Mouse (Mus musculus): ENCODE results near the gene Hspb1. TPM values are rescaled to one million over a fixed set of nuclear protein-coding genes. Genes with fewer than 3 reads are reported as not detected.

Hspb1 gene
- polyA plus RNA-seq, 1 experiment from 2014 or later, result 863 TPM

DNA sequence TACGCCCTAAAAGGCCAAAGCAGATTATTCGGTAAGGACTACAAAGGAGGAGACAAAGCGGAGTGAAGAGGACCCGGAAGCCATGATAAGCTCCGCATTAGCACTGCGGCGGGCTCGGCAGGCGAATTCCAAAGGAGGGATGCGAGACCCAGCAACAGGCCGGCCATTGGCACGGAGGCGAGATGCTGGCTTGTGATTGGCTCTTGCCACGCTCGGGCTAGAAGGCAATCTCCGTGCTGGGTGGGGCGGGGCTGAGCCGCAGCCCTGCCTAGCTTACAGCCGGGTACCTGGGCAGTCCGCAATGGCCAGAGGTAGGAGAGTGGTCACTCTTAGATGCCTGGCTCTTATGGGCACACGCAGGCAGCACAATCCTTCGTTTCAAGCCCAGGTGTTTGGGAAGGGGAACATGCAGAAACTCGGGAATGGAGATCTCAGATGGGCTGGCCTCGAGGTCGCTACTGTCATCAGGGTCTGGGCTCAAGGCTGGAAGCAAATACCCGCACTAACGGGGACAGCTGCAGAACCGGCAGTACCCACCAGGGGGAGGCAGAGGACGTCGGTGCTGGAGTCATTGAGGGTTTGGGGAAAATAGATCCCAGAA is 15.9 kb downstream of the Hspb1 start:
- ATAC-seq (ENCODE audit: extremely low read depth, insufficient number of reproducible peaks, low FRiP score, low TSS enrichment), result peak; percentile 89
- peak overlapping the region; percentile 72 for H3K4me2 ChIP-seq
- H3K4me1 ChIP-seq, result peaks cover 48% of the 10 kb centered on the region
- H3K36me3 ChIP-seq, result peaks cover 29% of the 10 kb centered on the region
- H3K9me3 ChIP-seq, result no peaks in the 10 kb centered on the region
- H3K9ac ChIP-seq, result peak overlapping the region; percentile 71
- peak overlapping the region; percentile 68 for H3K27ac ChIP-seq (replicated peaks)
- H3K4me3 ChIP-seq, result peak overlapping the region; percentile 49
- under 1% methylated on average over 30 of the region's 30 CpGs for WGBS
- H3K27me3 ChIP-seq (replicated peaks), result no peaks in the 10 kb centered on the region

DNA sequence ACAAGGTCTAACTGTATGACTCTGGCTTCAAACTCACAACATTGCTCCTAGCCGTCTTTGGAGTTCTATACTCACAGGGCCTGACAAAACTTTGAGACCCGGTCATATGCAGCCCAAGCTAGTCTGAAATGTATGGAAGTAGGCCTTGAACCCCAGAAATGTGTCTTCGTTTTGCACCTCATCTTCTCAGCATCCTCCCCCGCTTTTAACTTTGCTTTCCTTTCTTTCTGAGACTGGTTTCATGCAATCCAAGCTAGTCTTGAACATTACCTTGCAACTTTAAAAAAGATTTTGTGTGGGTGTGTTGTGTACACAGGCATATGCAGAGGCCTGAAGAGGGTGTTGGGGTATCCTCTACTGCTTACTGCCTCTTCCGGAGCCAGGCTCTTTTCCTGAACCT is 16.5 kb downstream of the Hspb1 start:
- H3K27me3 ChIP-seq (replicated peaks), result no peaks in the 10 kb centered on the region
- H3K36me3 ChIP-seq, result peaks cover 35% of the 10 kb centered on the region
- H3K4me1 ChIP-seq, result peaks cover 53% of the 10 kb centered on the region
- H3K9me3 ChIP-seq, result no peaks in the 10 kb centered on the region
- peak overlapping the region; percentile 68 for H3K27ac ChIP-seq (replicated peaks)
- peak overlapping the region; percentile 49; the same call in 1 of the 2 replicates for H3K4me3 ChIP-seq
- H3K4me2 ChIP-seq, result peak overlapping the region; percentile 72
- 59% methylated on average over 5 of the region's 5 CpGs for WGBS
- H3K9ac ChIP-seq, result peak overlapping the region; percentile 71; the same call in 1 of the 2 replicates
- no peak for ATAC-seq (ENCODE audit: extremely low read depth, insufficient number of reproducible peaks, low FRiP score, low TSS enrichment)

- no peak for ATAC-seq (ENCODE audit: extremely low read depth, insufficient number of reproducible peaks, low FRiP score, low TSS enrichment)
- WGBS, result 51% methylated on average over 8 of the region's 8 CpGs
- Histone ChIP-seq H3K4me3 (no peak overlapping the region), H3K9me3 (no peaks in the 10 kb centered on the region), H3K36me3 (peaks cover 48% of the 10 kb centered on the region), H3K4me1 (peaks cover 55% of the 10 kb centered on the region), H3K4me2 (no peak overlapping the region), H3K27ac (replicated peaks) (peak overlapping the region; percentile 61), H3K27me3 (replicated peaks) (no peaks in the 10 kb centered on the region), H3K9ac (0 out of 2 replicates have a peak overlapping the region, but pooled peaks have one; percentile 33)
These were observed 17.9 kb downstream of the Hspb1 start for GRCm38 (mm10) chr5:135905320-135906225.

- 0 out of 2 replicates have a peak overlapping the region, but pooled peaks have one; percentile 12 for H3K27ac ChIP-seq (replicated peaks)
- H3K4me3 ChIP-seq, result no peak overlapping the region
- ATAC-seq (ENCODE audit: extremely low read depth, insufficient number of reproducible peaks, low FRiP score, low TSS enrichment), result no peak
- H3K27me3 ChIP-seq (replicated peaks), result no peaks in the 10 kb centered on the region
- peaks cover 58% of the 10 kb centered on the region for H3K4me1 ChIP-seq
- H3K9me3 ChIP-seq, result no peaks in the 10 kb centered on the region
- no peak overlapping the region for H3K9ac ChIP-seq
- H3K4me2 ChIP-seq, result no peak overlapping the region
- H3K36me3 ChIP-seq, result peaks cover 61% of the 10 kb centered on the region
- 79% methylated on average over 4 of the region's 4 CpGs for WGBS
These were observed 19.1 kb downstream of the Hspb1 start for GRCm38 (mm10) chr5:135906846-135907245.

GRCm38 (mm10) chr5:135907256-135907655 is 19.5 kb downstream of the Hspb1 start:
- H3K27ac ChIP-seq (replicated peaks), result 0 out of 2 replicates have a peak overlapping the region, but pooled peaks have one; percentile 12
- no peak overlapping the region for H3K4me3 ChIP-seq
- WGBS, result 76% methylated on average over 13 of the region's 13 CpGs
- H3K27me3 ChIP-seq (replicated peaks), result no peaks in the 10 kb centered on the region
- no peak overlapping the region for H3K4me2 ChIP-seq
- H3K9me3 ChIP-seq, result no peaks in the 10 kb centered on the region
- H3K4me1 ChIP-seq, result peaks cover 62% of the 10 kb centered on the region
- peaks cover 65% of the 10 kb centered on the region for H3K36me3 ChIP-seq
- no peak overlapping the region for H3K9ac ChIP-seq
- no peak for ATAC-seq (ENCODE audit: extremely low read depth, insufficient number of reproducible peaks, low FRiP score, low TSS enrichment)

DNA sequence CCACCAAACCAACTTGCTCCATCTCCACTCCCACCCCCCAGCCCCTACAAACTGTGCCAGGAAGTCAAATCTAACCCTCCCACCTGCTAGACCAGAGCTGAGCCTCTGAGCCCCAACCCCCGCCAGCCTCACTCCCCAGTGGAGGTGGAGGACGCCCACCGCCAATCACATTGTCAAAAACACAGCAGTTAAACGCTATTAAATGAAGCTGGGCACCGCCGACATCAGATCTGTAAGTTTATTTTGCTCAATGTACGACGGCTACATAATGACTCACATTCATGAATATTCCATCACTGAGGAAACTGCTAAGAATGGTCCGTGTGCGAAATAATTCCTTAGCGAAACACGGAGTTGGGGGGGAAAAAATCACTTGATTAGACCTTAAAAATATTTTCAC is 20.5 kb downstream of the Hspb1 start:
- 80% methylated on average over 12 of the region's 12 CpGs for WGBS

GRCm38 (mm10) chr5:135908989-135909388 is 21.3 kb downstream of the Hspb1 start:
- Histone ChIP-seq H3K27ac (replicated peaks) (no peak overlapping the region), H3K27me3 (replicated peaks) (no peaks in the 10 kb centered on the region), H3K4me3 (no peak overlapping the region), H3K4me1 (peaks cover 74% of the 10 kb centered on the region), H3K36me3 (peaks cover 80% of the 10 kb centered on the region), H3K9ac (no peak overlapping the region; the same call in 1 of the 2 replicates), H3K9me3 (no peaks in the 10 kb centered on the region), H3K4me2 (no peak overlapping the region)
- ATAC-seq (ENCODE audit: extremely low read depth, insufficient number of reproducible peaks, low FRiP score, low TSS enrichment), result no peak
- 93% methylated on average over 16 of the region's 16 CpGs for WGBS

More for the DNA sequence above, 20.5 kb downstream of the Hspb1 start:
- H3K27ac ChIP-seq (replicated peaks), result no peak overlapping the region
- H3K4me2 ChIP-seq, result no peak overlapping the region
- ATAC-seq (ENCODE audit: extremely low read depth, insufficient number of reproducible peaks, low FRiP score, low TSS enrichment), result no peak
- H3K4me3 ChIP-seq, result no peak overlapping the region
- H3K9me3 ChIP-seq, result no peaks in the 10 kb centered on the region
- H3K27me3 ChIP-seq (replicated peaks), result no peaks in the 10 kb centered on the region
- H3K9ac ChIP-seq, result no peak overlapping the region
- peaks cover 68% of the 10 kb centered on the region for H3K4me1 ChIP-seq
- peaks cover 72% of the 10 kb centered on the region for H3K36me3 ChIP-seq

DNA sequence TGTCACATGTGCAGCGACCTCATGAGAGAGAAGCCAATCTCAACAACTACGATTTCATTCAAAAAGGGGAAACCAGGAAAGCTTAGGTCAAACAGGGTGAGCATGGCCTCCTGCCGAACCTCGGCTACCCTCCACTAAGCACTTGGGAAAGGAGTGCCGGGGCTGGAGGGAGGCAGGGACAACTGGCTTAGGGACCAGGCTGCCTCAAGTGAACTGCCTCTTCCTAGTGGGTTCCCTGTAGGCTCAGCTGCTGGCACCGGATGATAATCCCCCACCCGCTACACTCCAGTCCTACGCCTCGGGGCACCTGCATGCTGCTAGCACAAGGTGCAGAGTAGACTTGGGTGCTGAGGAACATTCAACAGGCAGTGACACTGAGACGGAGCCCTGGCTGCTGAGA is 21.9 kb downstream of the Hspb1 start:
- H3K4me1 ChIP-seq, result peaks cover 74% of the 10 kb centered on the region
- H3K36me3 ChIP-seq, result peaks cover 78% of the 10 kb centered on the region
- no peaks in the 10 kb centered on the region for H3K27me3 ChIP-seq (replicated peaks)
- ATAC-seq (ENCODE audit: extremely low read depth, insufficient number of reproducible peaks, low FRiP score, low TSS enrichment), result no peak
- no peak overlapping the region for H3K27ac ChIP-seq (replicated peaks)
- H3K9me3 ChIP-seq, result no peaks in the 10 kb centered on the region
- no peak overlapping the region for H3K4me2 ChIP-seq
- H3K9ac ChIP-seq, result no peak overlapping the region
- 80% methylated on average over 10 of the region's 10 CpGs for WGBS
- H3K4me3 ChIP-seq, result no peak overlapping the region

GRCm38 (mm10) chr5:135910813-135911212 is 23.1 kb downstream of the Hspb1 start:
- Histone ChIP-seq H3K9ac (no peak overlapping the region), H3K4me2 (no peak overlapping the region), H3K36me3 (peaks cover 79% of the 10 kb centered on the region), H3K27me3 (replicated peaks) (no peaks in the 10 kb centered on the region), H3K9me3 (no peaks in the 10 kb centered on the region), H3K27ac (replicated peaks) (no peak overlapping the region), H3K4me3 (no peak overlapping the region), H3K4me1 (peaks cover 75% of the 10 kb centered on the region)
- ATAC-seq (ENCODE audit: extremely low read depth, insufficient number of reproducible peaks, low FRiP score, low TSS enrichment), result no peak
- WGBS, result 88% methylated on average over 25 of the region's 25 CpGs

DNA sequence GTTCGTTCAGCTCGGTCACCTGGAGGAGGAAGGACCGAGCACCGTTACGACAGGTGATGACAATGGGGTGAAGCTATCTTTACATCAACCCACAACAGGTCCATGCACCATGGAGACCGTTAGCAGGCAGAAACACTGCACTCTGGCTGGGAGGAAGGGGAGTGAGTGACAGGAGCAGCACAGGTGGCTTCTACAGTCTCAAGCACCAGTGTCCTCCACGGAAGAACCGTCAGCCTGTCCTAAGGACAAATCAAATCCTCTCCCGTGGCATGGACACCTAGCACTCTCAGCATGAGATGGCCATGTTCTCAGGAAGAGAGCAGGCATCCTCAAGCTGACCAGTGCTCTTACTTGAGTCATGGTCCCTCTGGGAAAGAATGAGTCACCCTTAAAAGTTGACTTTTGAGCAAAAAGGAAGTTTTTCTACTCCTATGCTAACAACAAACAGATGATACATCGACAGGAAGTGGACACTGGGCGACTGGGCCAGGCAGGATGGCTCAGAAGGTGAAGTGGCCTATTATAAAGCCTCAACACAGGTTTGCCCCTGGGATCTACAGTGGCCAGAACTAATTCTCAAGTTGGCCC is 24.0 kb downstream of the Hspb1 start:
- peaks cover 75% of the 10 kb centered on the region for H3K4me1 ChIP-seq
- H3K9ac ChIP-seq, result no peak overlapping the region
- no peak overlapping the region for H3K27ac ChIP-seq (replicated peaks)
- no peaks in the 10 kb centered on the region for H3K27me3 ChIP-seq (replicated peaks)
- peaks cover 84% of the 10 kb centered on the region for H3K36me3 ChIP-seq
- 79% methylated on average over 11 of the region's 11 CpGs for WGBS
- no peak overlapping the region for H3K4me3 ChIP-seq
- no peaks in the 10 kb centered on the region for H3K9me3 ChIP-seq
- ATAC-seq (ENCODE audit: extremely low read depth, insufficient number of reproducible peaks, low FRiP score, low TSS enrichment), result no peak
- H3K4me2 ChIP-seq, result no peak overlapping the region

- Histone ChIP-seq H3K9me3 (no peaks in the 10 kb centered on the region), H3K4me2 (no peak overlapping the region), H3K27ac (replicated peaks) (peak overlapping the region; percentile 98), H3K27me3 (replicated peaks) (no peaks in the 10 kb centered on the region), H3K4me1 (peaks cover 69% of the 10 kb centered on the region), H3K9ac (peak overlapping the region; percentile 9; the same call in 1 of the 2 replicates), H3K4me3 (no peak overlapping the region), H3K36me3 (peaks cover 83% of the 10 kb centered on the region)
- ATAC-seq (ENCODE audit: extremely low read depth, insufficient number of reproducible peaks, low FRiP score, low TSS enrichment), result no peak
- WGBS, result 67% methylated on average over 5 of the region's 5 CpGs
These were observed 25.5 kb downstream of the Hspb1 start for GRCm38 (mm10) chr5:135913201-135913600.
